8 mouse cellular contexts compared by ENCODE assay signal in the genomic region with DNA sequence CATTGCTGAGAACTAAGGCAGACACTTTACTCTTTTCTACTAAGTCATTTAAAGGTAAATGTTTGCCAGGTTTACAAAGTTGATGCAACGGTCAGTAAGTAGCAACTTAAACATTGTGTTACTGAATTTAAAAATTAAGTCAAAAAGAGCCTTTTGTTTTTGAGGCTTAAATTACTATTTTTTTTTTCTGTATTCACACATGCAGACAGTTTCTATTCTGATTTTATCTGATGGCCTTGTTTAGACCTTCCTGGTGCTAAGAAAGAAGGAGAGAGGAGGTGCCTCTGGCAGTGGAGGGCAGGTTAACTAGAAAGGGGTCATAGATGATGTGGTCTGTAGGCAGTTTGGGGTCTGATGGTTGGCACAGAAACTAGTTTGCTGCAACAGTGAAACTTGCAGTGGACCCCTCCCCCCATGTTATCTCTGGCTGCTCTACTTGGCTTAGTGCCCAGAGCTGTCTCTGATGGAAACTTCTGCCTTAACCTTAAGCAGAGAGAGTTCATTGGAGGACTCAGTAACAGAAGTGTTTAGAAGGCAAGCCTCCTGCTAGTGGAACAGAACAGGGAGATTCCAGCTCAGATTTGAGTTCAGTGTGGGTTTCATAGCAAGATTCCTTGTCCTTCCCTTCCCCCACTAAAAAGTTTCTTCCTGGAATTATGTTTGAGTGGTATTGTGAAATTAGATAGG. TPM values are rescaled to one million over a fixed set of nuclear protein-coding genes. Genes with fewer than 3 reads are reported as not detected.
DNase-seq lines count a peak whose midpoint lies in the region; ATAC-seq and TF ChIP-seq lines count a peak whose summit lies in the region.

No protein-coding gene starts in this region.

- H3K9ac ChIP-seq in forebrain, embryonic 15.5 days (replicated peaks): no peak overlapping the region
- H3K9ac ChIP-seq in intestine, embryonic 14.5 days (ENCODE audit: low read length): no peak overlapping the region
- no peak overlapping the region for H3K9ac ChIP-seq in lung, embryonic 14.5 days
- no peak overlapping the region for H3K9ac ChIP-seq in stomach, embryonic 14.5 days (replicated peaks; ENCODE audit: low read depth, low read length)

- no peaks in the 10 kb centered on the region for H3K27me3 ChIP-seq in forebrain, embryonic 15.5 days
- H3K27me3 ChIP-seq in intestine, embryonic 14.5 days (replicated peaks; ENCODE audit: control insufficient read depth, insufficient read depth, low read length): no peaks in the 10 kb centered on the region
- no peaks in the 10 kb centered on the region for H3K27me3 ChIP-seq in lung, embryonic 14.5 days (ENCODE audit: insufficient read depth, low read length)
- H3K27me3 ChIP-seq in stomach, embryonic 14.5 days (ENCODE audit: control insufficient read depth, insufficient read depth, low read length): no peaks in the 10 kb centered on the region

- H3K9me3 ChIP-seq in forebrain, embryonic 15.5 days: no peaks in the 10 kb centered on the region
- H3K9me3 ChIP-seq in intestine, embryonic 14.5 days (ENCODE audit: control insufficient read depth, low read length): no peaks in the 10 kb centered on the region
- no peaks in the 10 kb centered on the region for H3K9me3 ChIP-seq in lung, embryonic 14.5 days (ENCODE audit: low read depth, low read length)
- no peaks in the 10 kb centered on the region for H3K9me3 ChIP-seq in stomach, embryonic 14.5 days (ENCODE audit: control insufficient read depth, low read depth, low read length)

- DNase-seq in layer of hippocampus, postnatal 14 days (ENCODE audit: low spot score in 2 of 2): peak; percentile 20 to 47
- no peak for DNase-seq in layer of hippocampus, postnatal 25 days (ENCODE audit: extremely low spot score in 1 of 2, low spot score in 1 of 2)
- DNase-seq in NIH3T3 (ENCODE audit: low read depth): peak; percentile 79
- peak; percentile 73 for DNase-seq in intestine, embryonic 14.5 days (ENCODE audit: low spot score)
- DNase-seq in lung, embryonic 14.5 days: peak; percentile 94
- no peak for DNase-seq in left cerebral cortex, adult 18-20 months (ENCODE audit: low spot score in 2 of 2)

- no peak overlapping the region for H3K4me2 ChIP-seq in forebrain, embryonic 15.5 days (replicated peaks)
- H3K4me2 ChIP-seq in intestine, embryonic 14.5 days (ENCODE audit: low read length): peak overlapping the region; percentile 25
- peak overlapping the region; percentile 37 for H3K4me2 ChIP-seq in lung, embryonic 14.5 days
- H3K4me2 ChIP-seq in stomach, embryonic 14.5 days (replicated peaks; ENCODE audit: low read depth, low read length): 0 out of 2 replicates have a peak overlapping the region, but pooled peaks have one; percentile 13

- 56% methylated on average over 1 of the region's 1 CpGs for WGBS in forebrain, embryonic 15.5 days
- 31% methylated on average over 1 of the region's 1 CpGs for WGBS in intestine, embryonic 14.5 days
- 20% methylated on average over 1 of the region's 1 CpGs for WGBS in lung, embryonic 14.5 days
- WGBS in stomach, embryonic 14.5 days: 27% methylated on average over 1 of the region's 1 CpGs

- no peak for TF ChIP-seq CTCF in lung, embryonic 14.5 days (IDR thresholded peaks at IDR 0.05; ENCODE audit: low read depth)

- no peak for ATAC-seq in forebrain, embryonic 15.5 days (replicated peaks)
- peak; percentile 24; the same call in 1 of the 2 replicates for ATAC-seq in intestine, embryonic 14.5 days (replicated peaks; ENCODE audit: low FRiP score, low TSS enrichment, low read depth)
- ATAC-seq in lung, embryonic 14.5 days (ENCODE audit: insufficient read depth): peak; percentile 81
- ATAC-seq in stomach, embryonic 14.5 days (ENCODE audit: insufficient number of reproducible peaks, insufficient read depth, low FRiP score, low read depth): peak; percentile 63; the same call in 1 of the 2 replicates

- peak overlapping the region; percentile 6; the same call in 1 of the 2 replicates for H3K27ac ChIP-seq in forebrain, embryonic 15.5 days (replicated peaks)
- peak overlapping the region; percentile 40 for H3K27ac ChIP-seq in intestine, embryonic 14.5 days (ENCODE audit: low read depth)
- peak overlapping the region; percentile 72 for H3K27ac ChIP-seq in lung, embryonic 14.5 days (ENCODE audit: low read depth)
- H3K27ac ChIP-seq in stomach, embryonic 14.5 days (ENCODE audit: low read length): no peak overlapping the region; the same call in 1 of the 2 replicates

- no peaks in the 10 kb centered on the region for H3K36me3 ChIP-seq in forebrain, embryonic 15.5 days
- H3K36me3 ChIP-seq in intestine, embryonic 14.5 days (ENCODE audit: control insufficient read depth, insufficient read depth, low read length): no peaks in the 10 kb centered on the region
- H3K36me3 ChIP-seq in lung, embryonic 14.5 days (ENCODE audit: insufficient read depth): no peaks in the 10 kb centered on the region
- H3K36me3 ChIP-seq in stomach, embryonic 14.5 days (ENCODE audit: control insufficient read depth, insufficient read depth, low read length): no peaks in the 10 kb centered on the region

- H3K4me3 ChIP-seq in forebrain, embryonic 15.5 days: no peak overlapping the region
- no peak overlapping the region; the same call in 1 of the 2 replicates for H3K4me3 ChIP-seq in intestine, embryonic 14.5 days (ENCODE audit: low read depth, low read length)
- no peak overlapping the region for H3K4me3 ChIP-seq in lung, embryonic 14.5 days (ENCODE audit: low read depth, low read length)
- H3K4me3 ChIP-seq in stomach, embryonic 14.5 days (ENCODE audit: low read depth, low read length): no peak overlapping the region

- peaks cover 57% of the 10 kb centered on the region for H3K4me1 ChIP-seq in forebrain, embryonic 15.5 days
- peaks cover 49% of the 10 kb centered on the region for H3K4me1 ChIP-seq in intestine, embryonic 14.5 days (replicated peaks; ENCODE audit: control insufficient read depth, insufficient read depth, low read length)
- H3K4me1 ChIP-seq in lung, embryonic 14.5 days (ENCODE audit: insufficient read depth): peaks cover 33% of the 10 kb centered on the region
- peaks cover 39% of the 10 kb centered on the region for H3K4me1 ChIP-seq in stomach, embryonic 14.5 days (ENCODE audit: control insufficient read depth, insufficient read depth, low read length)

RNA-seq across cellular contexts. Expression of a gene that starts 23.0 kb away (rescaled TPM):
- total RNA-seq in layer of hippocampus, postnatal 14 days (2021): 100 to 1,000 TPM; 117 to 122 TPM
- 100 to 1,000 TPM; 114 to 119 TPM for total RNA-seq in layer of hippocampus, postnatal 25 days (2021)
- polyA plus RNA-seq in forebrain, embryonic 15.5 days (2015; fragmentation: Nextera tagmentation; extraction: Ambion mirVana): 57.0 and 64.2 TPM in 2 replicates
- polyA plus RNA-seq in intestine, embryonic 14.5 days (2014; fragmentation: Nextera tagmentation; extraction: Ambion mirVana): 40.9 and 42.6 TPM in 2 replicates
- polyA plus RNA-seq in lung, embryonic 14.5 days (2014; fragmentation: Nextera tagmentation; extraction: Ambion mirVana): 41.2 and 47.5 TPM in 2 replicates
- polyA plus RNA-seq in stomach, embryonic 14.5 days (2014; fragmentation: Nextera tagmentation; extraction: Ambion mirVana): 47.2 and 48.6 TPM in 2 replicates
- 100 to 1,000 TPM; 108 to 109 TPM for total RNA-seq in left cerebral cortex, adult 18-20 months (2021)

RNA-seq across cellular contexts. Expression of a gene that starts 57.6 kb away (rescaled TPM):
- 10 to 100 TPM; 61.1 to 68.7 TPM for total RNA-seq in layer of hippocampus, postnatal 14 days (2021)
- total RNA-seq in layer of hippocampus, postnatal 25 days (2021): 10 to 100 TPM; 56.9 to 68.0 TPM
- 11.3 and 13.4 TPM in 2 replicates for polyA plus RNA-seq in forebrain, embryonic 15.5 days (2015; fragmentation: Nextera tagmentation; extraction: Ambion mirVana)
- polyA plus RNA-seq in intestine, embryonic 14.5 days (2014; fragmentation: Nextera tagmentation; extraction: Ambion mirVana): 1.5 and 1.7 TPM in 2 replicates
- polyA plus RNA-seq in lung, embryonic 14.5 days (2014; fragmentation: Nextera tagmentation; extraction: Ambion mirVana): 4.7 and 8.9 TPM in 2 replicates
- 5.2 and 5.9 TPM in 2 replicates for polyA plus RNA-seq in stomach, embryonic 14.5 days (2014; fragmentation: Nextera tagmentation; extraction: Ambion mirVana)
- total RNA-seq in left cerebral cortex, adult 18-20 months (2021): 10 to 100 TPM; 25.1 to 25.6 TPM

Comparison
In these comparisons a context has a peak if more than half of its experiments do, and no peak if none do; other contexts are left out.
1. DNase-seq: peak in layer of hippocampus, postnatal 14 days (2 of 2), NIH3T3 (single experiment), intestine, embryonic 14.5 days (single experiment) and lung, embryonic 14.5 days (single experiment); none in layer of hippocampus, postnatal 25 days (0 of 2) and left cerebral cortex, adult 18-20 months (0 of 2).